Mouse (Mus musculus): ENCODE measurements around the gene Pglyrp1. TPM values are rescaled to one million over a fixed set of nuclear protein-coding genes. Genes with fewer than 3 reads are reported as not detected.
"Not testable (repeated sequence)": the region's sequence is repeated elsewhere in the genome, so short reads cannot be mapped to it uniquely, and the experiment has no call there.

The Pglyrp1 gene
- polyA plus RNA-seq (2012): not detected in 2 replicates

DNA sequence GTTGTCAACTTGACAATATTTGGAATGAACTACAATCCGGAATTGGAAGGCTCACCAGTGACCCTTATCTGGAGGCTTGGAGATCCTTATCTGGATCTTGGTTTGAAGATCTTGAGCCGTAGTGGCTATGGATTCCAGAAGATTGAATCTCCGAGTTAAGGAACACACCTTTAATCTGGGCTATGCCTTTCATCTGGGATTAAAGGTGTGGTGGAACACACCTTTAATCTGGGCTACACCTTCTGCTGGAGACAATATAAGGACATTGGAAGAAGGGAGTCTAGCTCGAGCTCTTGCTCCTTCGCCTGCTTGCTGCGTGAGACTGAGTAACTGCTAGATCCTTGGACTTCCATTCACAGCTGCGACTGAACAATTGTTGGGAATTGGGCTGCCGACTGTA is at the start of gene Pglyrp1:
TSS of gene Pglyrp1 (plus strand) at position 301 of the 400 bp plus-strand sequence.
- not testable (repeated sequence) for TF ChIP-seq GATA1 (IDR thresholded peaks at IDR 0.05; ENCODE audit: low read length)

GRCm38 (mm10) chr7:18821507-18821906 is 49.6 kb upstream of the Pglyrp1 start, which contains the start of gene Psg17:
Psg17 (minus strand) TSS chr7:18821607.
- no peak for TF ChIP-seq GATA1 (IDR thresholded peaks at IDR 0.05; ENCODE audit: low read length)

GRCm38 (mm10) chr7:18827792-18828546 is 43.2 kb upstream of the Pglyrp1 start:
- no peak for TF ChIP-seq GATA1 (IDR thresholded peaks at IDR 0.05; ENCODE audit: low read length)

DNA sequence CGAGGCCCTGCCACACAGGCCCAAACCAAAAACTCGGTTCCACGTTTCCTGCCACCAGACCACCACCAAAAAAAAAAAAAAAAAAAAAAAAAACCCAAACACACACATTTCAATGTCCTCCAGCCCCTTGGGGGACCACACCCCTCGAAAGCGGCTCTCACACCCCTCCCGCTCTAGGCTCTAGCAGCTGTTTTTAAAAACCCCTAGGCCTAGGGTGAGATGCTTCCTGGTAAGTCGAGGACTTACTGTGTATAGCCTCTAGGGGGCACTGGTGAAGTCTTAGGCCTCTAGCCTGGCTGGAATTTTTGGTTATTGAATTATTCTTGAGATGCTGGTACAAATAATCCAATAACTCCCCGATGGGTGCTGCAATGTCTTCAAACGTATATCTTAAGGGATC is 42.5 kb upstream of the Pglyrp1 start:
- no peak for TF ChIP-seq GATA1 (IDR thresholded peaks at IDR 0.05; ENCODE audit: low read length)

GRCm38 (mm10) chr7:18829545-18829944 is 41.6 kb upstream of the Pglyrp1 start:
- no peak for TF ChIP-seq GATA1 (IDR thresholded peaks at IDR 0.05; ENCODE audit: low read length)

- no peak for TF ChIP-seq GATA1 (IDR thresholded peaks at IDR 0.05; ENCODE audit: low read length)
These were observed 38.8 kb upstream of the Pglyrp1 start for GRCm38 (mm10) chr7:18832298-18832697.

GRCm38 (mm10) chr7:18839865-18840264 is 31.3 kb upstream of the Pglyrp1 start, which contains the start of gene Mill2:
Mill2 (plus strand) TSS chr7:18839966.
- TF ChIP-seq GATA1 (IDR thresholded peaks at IDR 0.05; ENCODE audit: low read length): no peak

DNA sequence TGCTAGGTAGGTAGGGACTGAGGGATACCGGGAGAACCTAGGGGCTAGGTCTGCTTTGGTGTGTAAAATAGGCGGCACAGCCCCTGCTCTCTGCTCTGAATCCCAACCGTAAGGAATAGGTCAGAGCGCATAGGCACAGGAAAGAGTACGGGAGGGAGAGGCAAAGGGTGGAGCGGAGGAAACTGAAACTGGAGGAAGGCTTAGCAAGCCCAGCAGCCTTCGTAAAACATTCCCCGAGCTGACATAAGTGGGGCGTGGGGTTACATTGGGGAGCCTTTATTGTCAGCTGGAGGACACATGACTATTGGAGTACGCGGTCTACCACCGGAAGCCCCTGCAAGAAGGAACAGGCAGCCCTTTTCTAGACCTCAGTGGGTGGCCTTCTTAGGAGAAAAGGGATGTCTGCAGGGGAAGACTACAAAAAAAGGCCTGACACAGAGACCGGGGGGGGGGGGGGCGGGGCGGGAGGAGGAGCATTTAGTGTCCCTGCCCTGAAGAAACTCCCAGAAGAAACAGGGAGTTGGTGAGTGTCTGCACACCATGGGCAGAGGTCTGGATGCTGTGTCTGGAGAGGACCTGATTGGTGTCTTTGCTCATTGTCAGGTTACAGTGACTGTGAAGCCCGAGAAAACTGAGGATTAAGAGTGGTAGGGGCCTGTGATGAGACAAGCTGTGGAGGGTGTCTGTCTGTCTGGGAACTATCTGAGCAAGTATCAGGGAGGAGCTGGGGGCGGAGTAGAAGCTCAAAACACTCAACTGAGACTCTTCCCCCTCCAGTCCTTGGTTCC is 30.6 kb upstream of the Pglyrp1 start:
- no peak for TF ChIP-seq GATA1 (IDR thresholded peaks at IDR 0.05; ENCODE audit: low read length)

DNA sequence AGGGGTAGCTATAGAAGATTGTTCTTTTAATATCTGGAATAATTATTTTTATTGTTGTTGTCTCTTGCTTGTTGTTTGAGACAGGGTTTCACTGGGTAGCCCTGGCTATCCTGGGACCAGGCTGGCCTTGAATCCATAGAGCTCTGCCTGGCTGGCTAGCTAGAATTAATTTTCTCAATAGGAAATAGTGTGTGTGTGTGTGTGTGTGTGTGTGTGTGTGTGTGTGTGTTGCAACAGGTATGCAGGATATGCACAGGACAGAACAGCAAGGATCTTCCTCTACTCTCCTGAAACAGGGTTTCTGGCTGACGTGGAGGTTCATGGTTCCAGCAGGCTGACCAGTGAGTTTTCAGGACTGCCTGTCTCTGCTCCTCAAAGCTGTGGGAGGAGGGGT is 30.0 kb upstream of the Pglyrp1 start:
- no peak for TF ChIP-seq GATA1 (IDR thresholded peaks at IDR 0.05; ENCODE audit: low read length)

DNA sequence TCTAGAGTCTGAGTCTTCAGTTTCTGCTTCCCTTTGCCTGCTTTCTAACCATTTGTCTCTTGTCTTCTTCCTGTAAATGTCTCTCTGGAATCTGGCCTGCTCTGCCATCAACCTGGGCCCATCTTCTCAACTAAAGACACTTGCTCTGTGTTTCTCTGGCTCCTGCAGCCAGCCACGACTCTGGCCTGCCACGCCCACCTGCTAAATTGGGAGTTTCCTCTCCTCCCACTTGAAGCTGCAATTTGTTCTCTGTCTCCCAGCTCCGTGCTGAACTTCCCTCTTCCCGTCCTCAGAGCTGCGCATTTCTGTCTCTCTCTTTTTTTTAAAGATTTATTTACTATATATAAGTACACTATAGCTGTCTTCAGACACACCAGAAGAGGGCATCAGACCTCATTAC is 26.3 kb upstream of the Pglyrp1 start:
- no peak for TF ChIP-seq GATA1 (IDR thresholded peaks at IDR 0.05; ENCODE audit: low read length)

GRCm38 (mm10) chr7:18848395-18848794 is 22.7 kb upstream of the Pglyrp1 start:
- no peak for TF ChIP-seq GATA1 (IDR thresholded peaks at IDR 0.05; ENCODE audit: low read length)

DNA sequence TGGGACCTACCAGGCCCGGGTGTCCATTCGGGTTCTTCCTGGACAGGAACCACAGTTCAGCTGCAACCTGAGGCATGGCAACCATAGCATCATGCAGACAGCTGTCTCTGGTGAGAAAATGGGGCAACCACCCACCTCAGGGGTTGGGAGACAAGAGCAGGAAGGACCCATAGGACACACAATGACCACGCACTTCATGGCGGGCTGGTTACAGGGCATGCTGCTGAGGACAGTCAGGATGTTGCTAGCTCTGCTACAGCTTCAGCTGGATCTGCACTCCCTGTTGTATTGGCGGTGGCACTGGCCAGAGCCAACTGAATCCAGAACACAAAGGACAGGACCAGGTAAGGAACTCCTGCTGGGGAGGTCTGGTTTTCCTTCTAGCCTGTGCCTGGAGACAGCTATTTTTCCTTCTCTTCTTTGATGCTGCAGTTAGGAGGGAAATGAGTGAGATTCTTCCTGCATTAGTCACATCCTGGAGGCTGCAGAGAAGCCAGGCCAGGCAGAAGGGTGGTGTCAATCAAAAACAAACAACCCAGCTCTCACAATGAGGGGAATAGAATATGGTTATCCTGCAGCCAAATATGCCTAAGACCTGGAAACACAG is 12.7 kb upstream of the Pglyrp1 start:
- no peak for TF ChIP-seq GATA1 (IDR thresholded peaks at IDR 0.05; ENCODE audit: low read length)

DNA sequence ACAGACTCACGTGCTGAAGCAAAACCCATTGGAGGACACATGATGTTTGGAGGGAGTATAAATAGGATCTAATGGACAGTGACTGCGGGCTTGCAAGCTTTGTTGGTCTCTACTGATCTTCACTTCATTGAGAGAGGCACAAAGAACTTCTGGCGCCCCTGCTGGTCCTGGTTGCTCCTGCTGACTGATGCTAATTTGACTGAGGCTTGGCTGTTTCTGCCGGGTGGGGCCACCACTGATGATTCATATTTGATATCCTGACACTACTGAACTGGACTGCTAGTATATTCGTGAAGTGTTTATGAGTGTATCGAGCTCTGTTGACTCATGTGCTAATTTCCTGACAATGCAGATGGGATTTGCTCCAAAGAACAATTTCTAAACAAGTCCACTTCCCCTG is 8.3 kb upstream of the Pglyrp1 start:
- no peak for TF ChIP-seq GATA1 (IDR thresholded peaks at IDR 0.05; ENCODE audit: low read length)

- TF ChIP-seq GATA1 (IDR thresholded peaks at IDR 0.05; ENCODE audit: low read length): no peak
These were observed 2.6 kb upstream of the Pglyrp1 start for GRCm38 (mm10) chr7:18868491-18868890.

DNA sequence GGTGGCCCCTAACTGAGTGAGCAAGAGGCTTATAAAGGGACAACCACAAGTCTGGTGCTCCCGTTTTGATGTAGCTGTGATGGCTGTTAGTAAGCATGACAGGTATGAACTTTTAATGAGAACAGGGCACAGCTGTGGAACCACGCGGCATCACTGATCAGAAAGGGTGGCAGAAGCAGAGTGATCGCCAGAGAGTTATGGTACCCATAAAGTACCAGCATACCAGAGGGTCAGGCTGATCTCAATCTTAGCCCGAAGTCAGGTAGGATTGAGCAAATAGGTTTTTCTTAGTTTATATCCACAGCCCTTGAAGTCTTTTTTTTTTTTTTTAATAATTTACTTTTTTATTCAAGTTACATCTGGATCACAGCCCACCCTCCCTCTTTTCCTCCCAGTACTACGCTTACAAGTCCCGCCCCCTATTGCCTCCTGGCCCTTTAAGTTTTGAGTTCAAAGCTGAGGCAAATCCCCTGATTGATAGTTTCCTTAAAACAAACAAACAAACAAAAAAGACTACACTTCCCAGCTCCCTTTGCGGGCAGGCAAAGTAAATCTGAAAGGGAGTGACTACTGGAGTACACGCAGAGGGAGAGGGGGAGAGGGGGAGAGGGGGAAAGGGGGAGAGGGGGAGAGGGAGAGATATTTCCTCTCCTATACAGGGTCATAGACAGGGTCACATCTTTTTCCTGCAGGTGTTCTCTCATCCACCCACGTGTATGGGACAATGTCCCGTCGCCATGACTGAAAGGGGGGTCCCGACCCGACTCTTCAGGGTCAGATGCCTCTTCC is 1.1 kb downstream of the Pglyrp1 start:
- no peak for TF ChIP-seq GATA1 (IDR thresholded peaks at IDR 0.05; ENCODE audit: low read length)

All from G1E-ER4 (cell line).